Mouse (Mus musculus): ENCODE results near the gene Myom3. TPM values are rescaled to one million over a fixed set of nuclear protein-coding genes. Genes with fewer than 3 reads are reported as not detected.
A peak's percentile ranks its signal among the peaks of the same experiment; 100 is the strongest.

The Myom3 gene
- total RNA-seq, 2 experiments from 2014 or later: 1.4 to 1.5 TPM

DNA sequence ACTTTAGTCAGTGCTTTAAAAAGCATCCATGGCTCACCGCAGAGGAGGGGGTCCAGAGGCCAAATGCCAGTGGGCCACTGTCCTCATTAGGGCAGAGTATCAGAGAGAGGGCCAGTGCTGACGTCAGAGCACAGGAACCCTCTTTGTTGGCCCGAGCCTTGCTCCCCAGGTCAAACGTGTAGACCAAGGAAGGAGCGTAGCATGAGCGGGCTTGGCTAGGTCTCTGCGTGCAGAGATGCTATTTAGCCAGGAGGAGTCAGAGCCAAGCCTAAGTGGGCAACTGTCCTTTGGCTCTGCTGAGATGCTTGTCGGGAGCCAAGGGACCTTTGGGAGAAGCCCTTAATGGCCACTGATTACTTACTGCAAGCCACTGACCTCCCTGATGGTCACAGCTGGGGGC lies 1.5 kb downstream of the Myom3 start:
- DNase-seq (ENCODE audit: low spot score in 2 of 2): no peak

DNA sequence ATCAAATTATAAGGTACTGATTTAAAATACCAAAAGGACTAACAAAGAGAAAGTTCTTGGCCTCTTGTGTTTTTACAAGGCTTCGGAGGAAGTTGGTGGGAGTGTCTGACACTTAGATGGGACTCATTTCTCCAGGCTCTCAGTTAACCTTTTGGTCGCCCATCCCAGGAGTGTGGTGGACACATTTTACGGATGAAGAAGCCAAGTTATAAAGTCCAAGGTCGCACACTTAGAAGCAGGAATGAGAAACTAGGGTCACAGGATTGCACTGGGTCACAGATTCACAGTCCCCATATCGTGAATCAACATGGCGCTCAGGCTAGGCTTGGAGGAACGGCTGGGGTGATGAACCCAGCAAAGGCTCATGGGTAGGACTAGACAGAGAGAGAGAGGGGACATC lies 2.1 kb downstream of the Myom3 start:
- DNase-seq (ENCODE audit: low spot score in 2 of 2): no peak

DNA sequence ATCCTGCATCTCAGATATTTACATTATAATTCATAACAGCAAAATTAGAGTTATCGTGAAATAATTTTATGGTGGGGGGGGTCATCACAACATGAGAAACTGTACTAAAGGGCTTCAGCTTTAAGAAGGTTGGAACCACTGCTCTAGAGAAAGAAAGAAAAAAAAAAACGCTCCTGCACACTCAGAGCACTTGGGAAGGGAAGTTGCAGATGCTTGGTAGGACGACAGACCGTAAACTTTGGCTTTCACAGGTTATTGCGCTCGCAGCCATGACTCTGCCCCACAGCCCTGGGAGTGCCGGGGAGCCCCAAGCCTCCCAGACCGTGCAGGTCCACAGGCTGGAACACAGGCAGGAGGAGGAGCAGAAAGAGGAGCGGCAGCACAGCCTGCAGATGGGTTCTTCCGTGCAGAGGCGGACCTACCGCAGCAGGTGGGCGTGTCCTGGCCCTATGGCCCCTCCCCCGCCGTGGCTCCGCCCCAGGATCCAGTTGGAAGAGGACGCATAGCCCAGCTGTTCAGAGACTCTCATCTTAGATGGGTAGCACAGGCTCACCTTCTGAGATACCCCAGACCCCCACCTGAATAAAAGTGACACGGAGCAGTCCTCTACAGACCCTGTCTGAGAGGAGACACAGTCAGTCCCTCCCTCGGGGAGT lies 2.9 kb downstream of the Myom3 start:
- peak in 1 of 2 experiments; percentile 9 for DNase-seq (ENCODE audit: low spot score in 2 of 2)

DNA sequence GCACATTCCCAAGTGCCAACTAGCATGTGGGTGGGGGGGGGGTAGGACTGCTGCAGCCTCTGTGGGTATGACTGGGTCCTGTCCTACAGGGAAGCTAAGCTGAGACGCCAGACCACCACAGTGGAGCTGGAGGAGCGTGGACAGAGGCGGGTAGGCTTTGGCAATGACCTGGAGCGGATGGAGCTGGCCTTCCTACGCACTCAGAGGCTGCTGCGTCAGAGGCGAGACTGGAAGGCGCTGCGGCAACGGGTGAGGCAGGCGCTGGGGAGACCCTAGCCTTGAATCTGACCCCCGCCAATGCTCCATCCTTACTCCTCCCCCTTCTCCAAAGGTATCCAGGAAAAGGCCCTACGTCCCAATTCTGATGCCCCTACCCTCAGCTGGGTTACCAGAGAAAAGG lies 5.2 kb downstream of the Myom3 start:
- DNase-seq (ENCODE audit: low spot score in 2 of 2): no peak

DNA sequence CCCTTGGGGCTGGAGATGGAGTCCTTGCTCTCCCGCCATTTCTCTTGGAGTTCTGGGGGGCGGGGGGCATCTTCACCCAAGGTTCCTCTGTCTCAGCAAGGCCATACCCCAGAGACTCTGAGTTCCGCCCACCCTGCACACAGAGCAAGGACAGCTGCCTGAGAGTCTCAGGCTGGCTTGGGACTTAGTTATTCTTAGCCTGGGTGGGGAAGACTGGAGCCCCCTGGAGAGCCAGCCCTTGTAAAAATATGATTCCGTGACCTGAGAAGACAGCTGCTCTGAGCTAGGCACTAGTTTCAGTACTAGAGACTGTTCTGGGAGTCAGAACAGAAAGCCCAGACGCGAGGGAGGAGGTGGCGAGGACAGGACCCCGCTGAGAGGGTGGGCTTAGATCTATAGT lies 6.2 kb downstream of the Myom3 start:
- no peak for DNase-seq (ENCODE audit: low spot score in 2 of 2)

DNA sequence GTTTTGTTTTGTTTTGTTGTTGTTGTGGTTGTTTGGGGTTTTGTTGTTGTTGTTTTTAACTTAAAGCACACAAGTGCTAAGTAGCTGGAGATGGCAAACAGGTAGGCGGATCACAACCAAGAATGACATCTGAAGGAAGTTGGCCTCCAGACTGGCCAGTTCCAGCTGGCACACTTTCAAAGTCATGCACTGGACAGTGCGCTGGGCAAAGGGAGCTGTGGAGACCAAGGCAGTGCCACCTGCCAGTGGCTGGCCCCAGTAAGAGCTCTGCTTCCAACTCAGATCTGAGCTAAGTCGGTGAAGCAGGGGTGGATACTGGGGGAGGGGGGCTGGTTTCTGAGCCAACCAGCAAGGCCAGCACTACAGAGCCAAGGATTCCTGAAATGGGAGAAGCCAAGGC lies 7.5 kb downstream of the Myom3 start:
- no peak for DNase-seq (ENCODE audit: low spot score in 2 of 2)

DNA sequence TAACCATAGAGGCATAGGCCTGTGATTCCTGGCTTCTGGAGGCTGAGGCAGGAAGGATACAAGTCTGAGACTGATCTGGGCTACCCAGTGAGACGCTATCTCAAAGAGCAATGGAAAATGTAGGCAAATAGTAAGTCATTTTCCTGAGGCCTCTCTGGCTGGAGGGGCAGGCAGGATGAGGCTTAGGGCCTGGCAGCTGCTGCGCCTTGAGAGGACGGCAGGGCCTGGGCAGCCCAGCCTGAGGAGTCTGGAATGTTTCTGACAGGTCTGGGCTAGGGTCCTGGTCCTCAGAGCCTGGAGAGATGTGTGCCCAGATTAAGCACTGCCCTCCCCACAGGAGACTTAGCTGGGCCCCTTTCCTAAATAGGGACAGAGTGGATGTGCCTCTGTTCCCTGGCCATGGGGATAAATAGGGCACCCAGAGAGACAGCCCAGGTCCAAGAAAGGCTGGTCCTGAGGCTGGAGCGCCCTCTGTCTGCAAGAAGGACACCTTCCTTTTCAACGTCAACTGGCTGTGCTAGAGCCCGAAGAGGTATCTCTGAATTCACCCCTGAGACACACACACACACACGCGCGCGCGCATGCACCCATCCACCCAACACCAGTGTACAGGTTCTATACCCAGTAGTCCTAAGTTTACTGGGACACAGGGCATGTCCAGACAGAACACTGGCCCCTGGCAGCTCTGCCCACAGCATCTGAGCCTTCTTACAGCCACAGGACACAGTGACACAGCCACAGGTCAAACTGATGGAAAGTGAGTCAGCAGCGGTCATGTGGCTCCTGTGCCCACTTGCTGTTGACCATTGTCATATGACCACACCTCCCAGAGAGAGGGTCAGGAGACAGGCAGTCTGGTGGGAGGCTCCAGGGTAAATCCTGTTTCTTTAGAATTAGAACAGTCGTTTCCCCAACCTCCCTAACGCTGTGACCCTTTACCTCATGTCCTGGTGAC lies 9.3 kb downstream of the Myom3 start:
- DNase-seq (ENCODE audit: low spot score in 2 of 2): peak in 1 of 2 experiments; percentile 35

DNA sequence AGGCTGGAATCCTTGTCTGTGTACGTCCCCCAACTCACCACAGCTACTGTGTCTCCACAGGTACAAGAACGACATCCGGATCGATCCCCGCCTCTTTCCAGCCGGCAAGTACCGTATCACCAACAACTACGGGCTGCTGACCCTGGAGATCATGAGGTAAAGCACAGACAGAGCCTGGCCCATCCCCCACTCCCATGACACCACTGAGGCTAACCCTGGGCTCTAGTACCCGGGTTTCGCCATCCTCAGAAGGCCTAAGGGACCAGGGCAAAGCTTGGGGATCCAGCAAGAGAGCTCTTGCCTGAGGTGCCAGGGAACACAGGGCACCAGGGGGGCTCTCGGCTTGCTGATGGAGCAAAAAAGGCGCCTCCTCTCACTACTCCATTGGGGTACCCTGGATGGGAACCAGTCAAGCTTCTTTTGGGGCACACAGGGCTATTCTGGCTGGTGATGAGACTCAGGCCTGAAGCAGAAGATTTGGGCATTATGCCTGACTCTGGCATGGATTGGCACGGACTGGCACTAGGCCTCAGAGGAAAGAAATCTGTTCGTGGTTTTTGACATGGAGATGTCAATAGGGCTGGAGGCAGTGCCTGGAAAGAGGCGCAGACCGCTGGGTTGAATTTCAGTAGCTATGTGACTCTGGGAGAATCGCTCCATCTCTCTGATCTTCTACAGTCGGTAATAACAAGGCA lies 11.2 kb downstream of the Myom3 start:
- no peak for DNase-seq (ENCODE audit: low spot score in 2 of 2)

DNA sequence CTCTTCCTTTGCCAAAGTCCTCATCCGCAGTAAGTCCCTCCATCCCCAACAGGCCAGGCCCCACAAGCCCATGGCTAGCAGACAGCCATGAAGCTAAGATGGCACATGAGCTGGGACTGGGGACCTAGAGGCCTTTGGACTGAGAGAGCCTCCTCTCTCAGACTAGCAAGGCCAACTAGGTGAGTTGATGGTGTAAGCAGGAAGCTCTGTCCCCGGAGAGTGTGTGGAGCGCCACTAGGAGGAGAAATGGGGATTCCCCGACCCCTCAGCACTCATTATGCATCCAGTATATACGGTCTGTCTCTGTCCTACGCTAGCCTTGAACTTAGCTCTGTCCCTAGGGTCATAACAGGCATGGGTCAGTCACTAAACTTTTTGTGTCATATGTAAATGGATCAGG lies 12.1 kb downstream of the Myom3 start:
- no peak for DNase-seq (ENCODE audit: low spot score in 2 of 2)

DNA sequence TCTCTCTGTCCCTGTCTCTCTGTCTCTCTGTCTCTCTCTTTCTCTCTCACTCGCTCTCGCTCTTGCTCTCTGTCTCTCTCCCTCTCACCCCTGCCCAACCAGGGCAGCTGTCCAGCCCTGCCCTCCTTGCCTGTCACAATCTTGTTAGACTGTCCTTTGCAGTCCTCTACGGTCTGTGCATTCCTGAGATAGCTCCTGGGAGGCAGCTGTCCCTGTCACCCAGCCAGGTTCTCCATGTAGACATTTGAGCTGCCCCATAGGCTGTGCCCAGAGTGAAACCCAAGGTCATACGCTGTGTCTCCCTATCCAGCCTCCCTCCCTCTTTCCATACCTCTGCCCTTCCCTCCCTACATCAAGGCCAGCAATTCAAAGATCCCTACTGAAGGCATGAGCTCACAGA lies 13.2 kb downstream of the Myom3 start:
- DNase-seq (ENCODE audit: low spot score in 2 of 2): no peak

DNA sequence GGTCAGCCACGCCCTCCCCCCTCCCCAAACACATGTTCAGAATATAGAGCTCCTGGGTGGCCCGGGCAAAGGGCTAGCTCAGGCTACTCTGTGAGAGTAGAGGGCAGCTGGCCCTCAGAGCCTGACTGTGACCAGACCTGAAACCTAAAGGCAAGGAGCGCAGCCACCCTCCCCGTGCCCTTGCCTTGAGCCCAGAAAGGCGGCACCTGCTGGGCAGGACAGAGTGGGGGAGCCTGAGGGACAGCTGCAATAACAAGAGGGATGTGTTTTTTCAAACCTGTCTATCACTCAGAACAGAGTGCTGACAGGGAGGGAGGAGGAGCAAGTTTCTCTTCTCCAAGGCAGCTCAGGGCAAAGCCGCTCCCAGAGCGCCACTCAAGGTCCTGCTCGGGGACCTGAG lies 15.0 kb downstream of the Myom3 start:
- DNase-seq (ENCODE audit: low spot score in 2 of 2): no peak

DNA sequence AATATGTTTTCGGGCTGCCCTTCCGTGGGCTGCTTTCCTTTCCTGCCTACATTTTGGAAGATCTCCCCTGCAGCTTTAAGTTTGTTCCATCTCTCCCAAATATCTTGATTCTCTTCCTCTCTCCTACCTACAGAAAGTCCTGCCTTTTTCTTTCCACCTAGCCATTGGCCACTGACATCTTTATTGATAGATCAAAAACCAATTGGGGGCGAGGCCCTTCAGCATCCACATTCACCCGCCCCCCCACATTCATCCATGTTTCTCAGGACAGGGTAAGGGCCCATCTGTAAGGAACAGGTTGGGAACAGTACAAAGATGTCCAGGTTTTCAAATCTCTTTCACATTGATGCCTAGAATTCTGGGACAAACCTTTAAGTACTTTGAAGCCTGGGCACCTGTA lies 17.3 kb downstream of the Myom3 start:
- DNase-seq (ENCODE audit: low spot score in 2 of 2): no peak

DNA sequence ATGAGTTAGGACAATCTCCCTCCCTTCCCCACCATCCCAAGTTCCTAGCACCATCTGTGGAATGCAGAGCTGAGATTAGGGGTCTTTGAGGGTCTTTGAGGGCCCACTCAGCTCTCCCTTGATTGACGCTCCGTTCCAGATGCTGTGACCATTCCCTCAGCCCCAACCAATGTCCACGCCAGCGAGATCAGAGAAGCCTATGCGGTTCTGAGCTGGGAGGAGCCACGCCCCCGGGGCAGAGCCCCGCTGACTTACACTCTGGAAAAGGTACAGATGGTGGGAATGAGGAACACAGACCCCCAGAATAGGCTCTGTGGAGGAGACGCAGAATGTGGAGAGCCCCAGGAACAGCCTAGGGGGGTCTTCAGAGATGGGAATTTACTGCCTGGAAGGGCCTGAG lies 20.1 kb downstream of the Myom3 start:
- DNase-seq (ENCODE audit: low spot score in 2 of 2): no peak

DNA sequence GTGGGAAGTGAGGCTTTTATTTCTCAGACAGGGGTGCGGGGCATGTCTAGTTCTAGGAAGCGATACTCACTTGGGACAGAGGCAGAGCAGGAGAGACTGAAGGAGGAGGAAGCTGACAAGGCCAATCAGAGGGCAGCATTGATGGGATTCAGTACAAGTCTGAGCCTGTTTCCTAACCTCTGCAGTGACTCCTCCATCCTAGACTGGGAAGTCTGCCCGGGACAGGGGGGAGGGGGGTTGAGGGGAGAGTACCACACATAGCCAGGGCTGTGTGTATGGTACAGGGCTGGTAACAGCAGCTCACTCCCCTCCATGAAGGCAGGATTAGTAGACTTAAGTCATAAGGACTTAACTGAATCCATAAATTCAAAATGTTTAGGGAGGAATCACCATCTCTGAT lies 20.7 kb downstream of the Myom3 start:
- DNase-seq (ENCODE audit: low spot score in 2 of 2): no peak

DNA sequence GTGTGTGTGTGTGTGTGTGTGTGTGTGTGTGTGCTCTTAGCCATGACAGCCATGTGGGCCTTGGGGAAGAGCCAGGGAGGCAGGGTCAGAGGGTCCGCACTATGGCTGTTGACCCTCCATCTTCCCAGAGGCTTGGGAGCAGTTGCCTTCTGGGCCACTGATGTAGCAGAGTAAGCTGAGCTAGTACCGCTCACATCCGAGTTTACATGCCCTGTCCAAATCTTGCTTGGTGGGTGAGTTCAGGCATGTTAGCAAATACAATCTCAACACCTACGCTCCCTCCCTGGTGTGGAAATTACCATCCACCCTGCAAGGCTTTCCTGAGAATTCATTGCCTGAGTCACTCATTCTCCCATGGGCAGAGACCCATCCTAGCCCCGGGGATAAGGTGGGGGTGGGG lies 21.8 kb downstream of the Myom3 start:
- DNase-seq (ENCODE audit: low spot score in 2 of 2): no peak

DNA sequence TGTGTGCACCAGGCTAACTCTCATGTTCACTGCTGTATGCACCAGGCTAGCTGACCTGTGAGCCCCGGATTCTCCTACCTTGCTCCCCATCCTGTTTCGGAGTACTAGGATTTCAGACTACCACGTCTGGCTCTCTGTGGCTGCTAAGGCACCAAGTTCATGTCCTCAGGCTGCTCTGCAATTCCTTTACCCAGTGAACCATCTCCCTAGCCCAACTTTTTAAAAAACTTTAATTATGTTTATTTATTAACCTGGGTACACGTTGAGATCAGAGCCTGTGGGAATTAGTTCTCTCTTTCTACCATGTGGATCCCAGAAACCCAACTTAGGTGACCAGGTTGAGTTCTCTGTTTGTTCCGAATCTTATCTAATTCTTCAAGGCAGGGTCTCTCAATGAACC lies 27.1 kb downstream of the Myom3 start:
- no peak for DNase-seq (ENCODE audit: low spot score in 2 of 2)

DNA sequence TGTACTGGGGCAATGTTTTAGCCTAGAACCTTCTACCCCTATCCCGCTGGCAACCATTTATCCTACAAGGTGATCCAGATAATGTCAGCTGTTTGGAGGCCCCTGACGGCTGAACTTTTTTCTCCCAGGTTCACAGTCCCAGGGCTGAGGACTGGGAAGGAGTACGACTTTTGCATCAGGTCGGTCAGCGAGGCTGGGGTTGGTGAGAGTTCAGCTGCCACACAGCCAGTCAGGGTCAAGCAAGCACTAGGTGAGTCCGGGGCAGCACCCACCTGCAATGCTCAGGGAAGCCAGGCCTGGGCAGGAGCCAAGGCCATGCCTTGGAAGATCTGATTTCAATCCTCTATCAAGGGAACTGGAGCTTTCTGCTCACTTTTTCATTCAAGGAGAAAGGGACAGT lies 27.8 kb downstream of the Myom3 start:
- DNase-seq (ENCODE audit: low spot score in 2 of 2): no peak

DNA sequence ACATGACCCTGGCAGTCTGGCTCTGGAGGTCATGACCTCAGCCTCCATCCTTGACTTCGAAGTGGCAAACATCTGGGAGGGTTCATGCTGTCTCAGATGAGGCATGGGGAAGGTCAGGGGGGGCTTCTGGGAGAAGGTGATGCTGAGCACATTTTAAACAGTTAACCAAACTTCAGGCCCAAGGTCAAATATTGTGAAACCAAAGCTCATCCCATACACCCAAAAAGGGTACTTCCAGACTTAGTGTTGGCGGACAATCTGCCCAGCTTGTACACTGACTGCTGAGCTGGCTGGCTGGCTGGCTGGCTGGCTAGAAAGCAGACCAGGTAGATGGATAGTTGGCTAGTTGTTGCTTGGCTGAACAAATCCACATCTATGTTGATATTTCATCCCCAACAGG lies 29.6 kb downstream of the Myom3 start:
- no peak for DNase-seq (ENCODE audit: low spot score in 2 of 2)

DNA sequence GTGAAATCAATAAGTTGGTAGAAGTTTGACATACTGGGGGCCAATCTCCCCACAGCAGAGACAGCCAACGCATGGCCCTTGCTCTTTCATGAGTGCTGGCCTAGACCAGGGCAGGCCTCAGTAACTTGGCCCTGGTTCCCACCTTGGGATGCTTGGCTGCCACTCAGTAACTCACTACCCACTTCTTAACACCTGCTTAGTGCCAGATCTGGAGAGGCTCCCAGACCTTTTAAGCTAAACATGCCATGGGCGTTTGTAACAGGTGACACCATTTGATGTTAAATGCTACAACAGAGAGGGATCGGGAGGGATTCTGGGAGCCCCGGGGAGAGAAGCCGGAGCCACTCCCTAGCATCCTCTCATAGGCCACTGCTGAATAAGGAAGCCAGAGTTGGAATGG lies 33.3 kb downstream of the Myom3 start:
- DNase-seq (ENCODE audit: low spot score in 2 of 2): no peak

DNA sequence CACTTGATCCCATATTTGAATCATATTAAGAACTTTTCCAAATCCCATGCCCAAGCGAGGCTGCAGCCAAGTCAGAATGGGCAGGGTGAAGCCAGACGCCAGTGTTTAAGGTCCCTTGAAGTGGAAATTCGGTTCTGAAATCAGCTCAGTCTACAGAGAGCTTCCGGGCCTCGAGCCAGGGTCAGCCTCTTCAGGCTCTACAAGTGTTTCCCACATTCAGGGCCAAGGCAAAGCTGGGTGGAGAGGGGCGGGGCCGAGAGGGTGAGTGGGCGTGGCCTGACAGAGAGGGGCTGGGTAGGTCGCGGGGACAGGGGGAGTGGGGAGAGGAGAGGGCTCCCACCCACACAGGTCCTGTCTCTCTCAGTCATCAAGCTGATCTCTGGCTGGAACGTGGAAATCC lies 38.4 kb downstream of the Myom3 start:
- DNase-seq (ENCODE audit: low spot score in 2 of 2): peak in 1 of 2 experiments; percentile 40

DNA sequence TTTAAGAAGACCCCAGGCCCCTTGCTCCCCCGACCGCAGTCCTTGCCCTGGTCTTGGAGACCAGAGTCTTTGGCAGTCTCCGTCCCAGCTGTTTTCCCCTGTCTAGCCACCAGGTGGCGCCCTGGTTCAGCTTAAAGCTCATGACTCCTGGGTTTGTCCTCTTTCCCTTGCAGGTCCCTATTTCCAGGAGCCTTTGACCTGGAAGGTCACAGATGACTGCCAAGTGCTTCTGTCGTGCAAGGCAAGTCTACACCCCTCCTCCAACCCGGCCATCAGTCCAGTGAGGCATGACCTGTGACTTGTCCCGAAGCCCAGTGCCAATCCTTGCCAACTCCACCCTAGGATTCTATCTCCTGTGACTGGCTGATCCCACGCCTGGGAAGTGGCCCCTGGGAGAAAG lies 42.0 kb downstream of the Myom3 start:
- DNase-seq (ENCODE audit: low spot score in 2 of 2): peak; percentile 85 to 88

DNA sequence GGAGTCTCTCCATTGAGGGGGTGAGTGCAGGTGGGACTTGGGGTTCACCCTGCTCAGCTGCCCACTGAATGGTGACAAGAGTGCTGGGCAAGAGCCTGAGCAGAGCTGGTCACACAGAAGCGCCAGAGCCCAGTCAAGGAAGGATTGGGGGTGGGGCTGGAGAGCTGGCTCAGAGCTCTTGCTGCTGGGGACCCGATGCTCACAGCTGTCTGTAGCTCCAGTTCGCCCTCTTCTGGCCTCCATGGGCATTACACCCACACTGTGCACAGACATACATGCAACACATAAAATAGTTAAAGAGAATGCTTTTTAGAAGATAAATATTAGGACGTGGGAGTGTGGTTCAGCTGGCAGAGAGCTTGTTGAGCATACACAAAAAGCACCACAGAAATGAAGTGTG lies 43.8 kb downstream of the Myom3 start:
- no peak for DNase-seq (ENCODE audit: low spot score in 2 of 2)

Data from layer of hippocampus, postnatal 14 days (tissue).